Comparison of ENCODE assay signal across 9 mouse cellular contexts in genomic region chr3:154332213-154332530, GRCm38 (mm10). TPM values are rescaled to one million over a fixed set of nuclear protein-coding genes. Genes with fewer than 3 reads are reported as not detected.
DNase-seq lines count a peak whose midpoint lies in the region; ATAC-seq and TF ChIP-seq lines count a peak whose summit lies in the region.
"Had no signal": no experiment of that assay in that cellular context is flagged by ENCODE, and none has a peak within 500 bp of the region (broad histone marks: within the 10 kb centered on the region; RNA-seq: fewer than 3 reads in every experiment).

No protein-coding gene starts in this region.

- WGBS in hindbrain, embryonic 10.5 days = under 1% methylated on average over 20 of the region's 20 CpGs
- under 1% methylated on average over 20 of the region's 20 CpGs for WGBS in hindbrain, embryonic 13.5 days
- WGBS in forebrain, embryonic 16.5 days = under 1% methylated on average over 20 of the region's 20 CpGs
- WGBS in kidney, adult 2 months = 3% methylated on average over 20 of the region's 20 CpGs
- under 1% methylated on average over 20 of the region's 20 CpGs for WGBS in midbrain, embryonic 12.5 days

- no peak for TF ChIP-seq CTCF in kidney, adult 2 months (conservative IDR thresholded peaks at IDR 0.05; ENCODE audit: insufficient read depth, insufficient read length, low read depth, low read length)

- H3K4me1 ChIP-seq in hindbrain, embryonic 10.5 days (replicated peaks) = peaks cover 41% of the 10 kb centered on the region
- H3K4me1 ChIP-seq in hindbrain, embryonic 13.5 days (replicated peaks) = peaks cover 24% of the 10 kb centered on the region
- peaks cover 30% of the 10 kb centered on the region for H3K4me1 ChIP-seq in forebrain, embryonic 16.5 days (replicated peaks; ENCODE audit: control insufficient read depth, insufficient read depth, low read length)
- peaks cover 6% of the 10 kb centered on the region; the same call in 1 of the 2 replicates for H3K4me1 ChIP-seq in kidney, adult 2 months (ENCODE audit: control insufficient read depth, insufficient read depth, low read length)
- H3K4me1 ChIP-seq in midbrain, embryonic 12.5 days = peaks cover 27% of the 10 kb centered on the region

- peaks cover 100% of the 10 kb centered on the region for H3K27me3 ChIP-seq in hindbrain, embryonic 10.5 days (ENCODE audit: insufficient read depth, poor library complexity, severe bottlenecking)
- peaks cover 86% of the 10 kb centered on the region for H3K27me3 ChIP-seq in hindbrain, embryonic 13.5 days
- peaks cover 47% of the 10 kb centered on the region for H3K27me3 ChIP-seq in forebrain, embryonic 16.5 days (replicated peaks; ENCODE audit: control insufficient read depth, insufficient read depth, low read length)
- peaks cover 21% of the 10 kb centered on the region for H3K27me3 ChIP-seq in kidney, adult 2 months (replicated peaks; ENCODE audit: control insufficient read depth, insufficient read depth, low read length)
- peaks cover 92% of the 10 kb centered on the region for H3K27me3 ChIP-seq in midbrain, embryonic 12.5 days

- no peak for TF ChIP-seq POLR2A in kidney, adult 2 months (IDR thresholded peaks at IDR 0.05; ENCODE audit: low read depth, low read length)

- H3K36me3 ChIP-seq in hindbrain, embryonic 10.5 days = no peaks in the 10 kb centered on the region
- no peaks in the 10 kb centered on the region for H3K36me3 ChIP-seq in hindbrain, embryonic 13.5 days
- no peaks in the 10 kb centered on the region for H3K36me3 ChIP-seq in forebrain, embryonic 16.5 days (ENCODE audit: control insufficient read depth, insufficient read depth)
- H3K36me3 ChIP-seq in kidney, adult 2 months (ENCODE audit: control insufficient read depth, insufficient read depth, low read length) = no peaks in the 10 kb centered on the region
- H3K36me3 ChIP-seq in midbrain, embryonic 12.5 days = no peaks in the 10 kb centered on the region

- peak overlapping the region; percentile 33 for H3K4me3 ChIP-seq in hindbrain, embryonic 10.5 days
- H3K4me3 ChIP-seq in hindbrain, embryonic 13.5 days = no peak overlapping the region
- H3K4me3 ChIP-seq in forebrain, embryonic 16.5 days (replicated peaks; ENCODE audit: low read length) = peak overlapping the region; percentile 5
- H3K4me3 ChIP-seq in kidney, adult 2 months (ENCODE audit: insufficient read depth, low read depth, low read length) = peak overlapping the region; percentile 46; the same call in 1 of the 2 replicates
- peak overlapping the region; percentile 10; the same call in 1 of the 2 replicates for H3K4me3 ChIP-seq in midbrain, embryonic 12.5 days

- H3K9me3 ChIP-seq in hindbrain, embryonic 10.5 days = no peaks in the 10 kb centered on the region
- H3K9me3 ChIP-seq in hindbrain, embryonic 13.5 days = no peaks in the 10 kb centered on the region
- H3K9me3 ChIP-seq in forebrain, embryonic 16.5 days (ENCODE audit: control insufficient read depth, low read length) = no peaks in the 10 kb centered on the region
- no peaks in the 10 kb centered on the region for H3K9me3 ChIP-seq in midbrain, embryonic 12.5 days

- peak; percentile 70 for DNase-seq in hindbrain, embryonic 10.5 days (ENCODE audit: low spot score)
- DNase-seq in kidney, adult 2 months = peak; percentile 29
- DNase-seq in frontal cortex, postnatal 14 days (ENCODE audit: low spot score in 2 of 2) = no peak
- no peak for DNase-seq in urinary bladder, postnatal 10 days (ENCODE audit: low spot score)
- DNase-seq in gastrocnemius, adult 18-20 months (ENCODE audit: low spot score) = no peak

- no peak for ATAC-seq in hindbrain, embryonic 13.5 days (ENCODE audit: low FRiP score)
- no peak for ATAC-seq in forebrain, embryonic 16.5 days
- no peak for ATAC-seq in midbrain, embryonic 12.5 days (ENCODE audit: low FRiP score, low read depth)

- H3K4me2 ChIP-seq in hindbrain, embryonic 13.5 days = no peak overlapping the region
- no peak overlapping the region; the same call in 1 of the 2 replicates for H3K4me2 ChIP-seq in forebrain, embryonic 16.5 days (ENCODE audit: low read length)
- H3K4me2 ChIP-seq in midbrain, embryonic 12.5 days (replicated peaks) = peak overlapping the region; percentile 26

- H3K9ac ChIP-seq in hindbrain, embryonic 13.5 days = no peak overlapping the region
- H3K9ac ChIP-seq in forebrain, embryonic 16.5 days (replicated peaks; ENCODE audit: low read depth, low read length) = 0 out of 2 replicates have a peak overlapping the region, but pooled peaks have one; percentile 14
- no peak overlapping the region for H3K9ac ChIP-seq in midbrain, embryonic 12.5 days (replicated peaks)

- H3K27ac ChIP-seq in hindbrain, embryonic 10.5 days = no peak overlapping the region
- no peak overlapping the region for H3K27ac ChIP-seq in hindbrain, embryonic 13.5 days
- no peak overlapping the region for H3K27ac ChIP-seq in forebrain, embryonic 16.5 days (ENCODE audit: low read length)
- H3K27ac ChIP-seq in kidney, adult 2 months (ENCODE audit: insufficient read depth, low read depth, low read length) = no peak overlapping the region
- H3K27ac ChIP-seq in midbrain, embryonic 12.5 days (replicated peaks) = no peak overlapping the region

RNA-seq across cellular contexts. Expression of gene Lhx8, which starts 1.7 kb away (rescaled TPM):
- polyA plus RNA-seq in hindbrain, embryonic 10.5 days (2016; fragmentation: Nextera tagmentation; extraction: Ambion mirVana) = 2.8 TPM in 2 replicates
- 0.26 and 0.32 TPM in 2 replicates for polyA plus RNA-seq in hindbrain, embryonic 13.5 days (2015; fragmentation: Nextera tagmentation; extraction: Ambion mirVana)
- 21.5 and 35.3 TPM in 2 replicates for polyA plus RNA-seq in forebrain, embryonic 16.5 days (2015; fragmentation: Nextera tagmentation; extraction: Ambion mirVana)
- polyA plus RNA-seq in kidney, adult 2 months (2012; rRNA removed) = 0.27 TPM in 1 of 2 replicates, not detected in the other
- polyA plus RNA-seq in midbrain, embryonic 12.5 days (2016; fragmentation: Nextera tagmentation; extraction: Ambion mirVana) = 0.50 and 1.2 TPM in 2 replicates
- total RNA-seq in gastrocnemius, adult 18-20 months (2021) = not detected
- polyA plus RNA-seq: spleen, adult 2 months had no signal

Comparison
In these comparisons a context has a peak if more than half of its experiments do, and no peak if none do; other contexts are left out.
1. DNase-seq: peak in hindbrain, embryonic 10.5 days (single experiment) and kidney, adult 2 months (single experiment); none in frontal cortex, postnatal 14 days (0 of 2), urinary bladder, postnatal 10 days (single experiment) and gastrocnemius, adult 18-20 months (single experiment).